Mouse (Mus musculus) brown adipose tissue, adult 24 weeks (tissue): ENCODE results near the gene Zfp148. TPM values are rescaled to one million over a fixed set of nuclear protein-coding genes. Genes with fewer than 3 reads are reported as not detected.
A peak's percentile ranks its signal among the peaks of the same experiment; 100 is the strongest.
"Not testable (repeated sequence)": the region's sequence is repeated elsewhere in the genome, so short reads cannot be mapped to it uniquely, and the experiment has no call there.

Experiments used
- H3K27ac ChIP-seq: fragments of 200-500 bp; replicated peaks from 2 replicates; pipeline ENCODE4 v1.5.1; 2012; ENCODE audit warnings: low read depth, mild to moderate bottlenecking, low read length
- H3K4me1 ChIP-seq: fragments of 200-500 bp; 2 replicates; pipeline ENCODE4 v1.6.1; 2012; ENCODE audit warnings: low read length, mixed read lengths; ENCODE audit not compliant: control insufficient read depth, insufficient read depth, insufficient read length
- H3K4me3 ChIP-seq: fragments of 200-500 bp; 2 replicates; pipeline ENCODE4 v1.5.1; 2012; ENCODE audit warnings: low read depth, mild to moderate bottlenecking, low read length, moderate library complexity; ENCODE audit not compliant: insufficient read depth
- polyA plus RNA-seq: library from polyadenylated mRNA; stranded (reverse); fragments of >200 nt; gene quantifications from 2 replicates; pipeline ENCODE4 v1.2.4, GENCODE M21; 2012; ENCODE audit not compliant: missing spikeins, insufficient read depth, insufficient read length

The Zfp148 gene
- polyA plus RNA-seq, 1 experiment = 17.3 TPM

- no peaks in the 10 kb centered on the region for H3K4me1 ChIP-seq
- H3K27ac ChIP-seq = no peak overlapping the region
Measured at GRCm38 (mm10) chr16:33370836-33371235, 9.8 kb upstream of the Zfp148 start.

GRCm38 (mm10) chr16:33372611-33373010 is 8.0 kb upstream of the Zfp148 start:
- Histone ChIP-seq H3K27ac (no peak overlapping the region), H3K4me1 (no peaks in the 10 kb centered on the region), H3K4me3 (no peak overlapping the region)

More at GRCm38 (mm10) chr16:33370836-33371235, 9.8 kb upstream of the Zfp148 start:
- H3K4me3 ChIP-seq = no peak overlapping the region

GRCm38 (mm10) chr16:33373326-33373725 is 7.3 kb upstream of the Zfp148 start:
- Histone ChIP-seq H3K4me3 (no peak overlapping the region), H3K4me1 (no peaks in the 10 kb centered on the region)

GRCm38 (mm10) chr16:33376266-33376665 is 4.4 kb upstream of the Zfp148 start:
- Histone ChIP-seq H3K27ac (no peak overlapping the region), H3K4me1 (no peaks in the 10 kb centered on the region), H3K4me3 (no peak overlapping the region)

More at GRCm38 (mm10) chr16:33373326-33373725, 7.3 kb upstream of the Zfp148 start:
- no peak overlapping the region for H3K27ac ChIP-seq

- H3K27ac ChIP-seq = no peak overlapping the region
Measured at GRCm38 (mm10) chr16:33379219-33379943, 1.3 kb upstream of the Zfp148 start.

GRCm38 (mm10) chr16:33380882-33381613 is 412 bp downstream of the Zfp148 start:
- H3K27ac ChIP-seq = peak overlapping the region; percentile 87
- peak overlapping the region; percentile 96 for H3K4me3 ChIP-seq
- peaks cover 9% of the 10 kb centered on the region for H3K4me1 ChIP-seq

More at GRCm38 (mm10) chr16:33379219-33379943, 1.3 kb upstream of the Zfp148 start:
- H3K4me3 ChIP-seq = no peak overlapping the region
- peaks cover 9% of the 10 kb centered on the region for H3K4me1 ChIP-seq

GRCm38 (mm10) chr16:33381614-33382245 is 1.1 kb downstream of the Zfp148 start:
- H3K27ac ChIP-seq = peak overlapping the region; percentile 22
- H3K4me1 ChIP-seq = peaks cover 9% of the 10 kb centered on the region
- H3K4me3 ChIP-seq = peak overlapping the region; percentile 96

- Histone ChIP-seq H3K4me3 (peak overlapping the region; percentile 96), H3K27ac (peak overlapping the region; percentile 17), H3K4me1 (peaks cover 9% of the 10 kb centered on the region)
Measured at GRCm38 (mm10) chr16:33382341-33382740, 1.7 kb downstream of the Zfp148 start.

GRCm38 (mm10) chr16:33383584-33383983 is 2.9 kb downstream of the Zfp148 start:
- Histone ChIP-seq H3K4me3 (no peak overlapping the region), H3K4me1 (peaks cover 9% of the 10 kb centered on the region), H3K27ac (no peak overlapping the region)

GRCm38 (mm10) chr16:33384057-33384456 is 3.4 kb downstream of the Zfp148 start:
- H3K27ac ChIP-seq, H3K4me1 ChIP-seq, H3K4me3 ChIP-seq: not testable (repeated sequence)

- Histone ChIP-seq H3K4me1 (peaks cover 9% of the 10 kb centered on the region), H3K4me3 (no peak overlapping the region), H3K27ac (no peak overlapping the region)
Measured at GRCm38 (mm10) chr16:33387013-33387412, 6.4 kb downstream of the Zfp148 start.

- Histone ChIP-seq H3K4me1 (peaks cover 9% of the 10 kb centered on the region), H3K27ac (no peak overlapping the region), H3K4me3 (no peak overlapping the region)
Measured at GRCm38 (mm10) chr16:33387420-33387819, 6.8 kb downstream of the Zfp148 start.

GRCm38 (mm10) chr16:33399913-33400782 is 19.5 kb downstream of the Zfp148 start:
- Histone ChIP-seq H3K27ac (peak overlapping the region; percentile 61), H3K4me3 (peak overlapping the region; percentile 58), H3K4me1 (peaks cover 23% of the 10 kb centered on the region)

GRCm38 (mm10) chr16:33400943-33401342 is 20.3 kb downstream of the Zfp148 start:
- no peak overlapping the region for H3K27ac ChIP-seq
- no peak overlapping the region for H3K4me3 ChIP-seq
- H3K4me1 ChIP-seq = peaks cover 23% of the 10 kb centered on the region
